Mouse (Mus musculus) cerebellum, postnatal 25 days (tissue): Measurements from ENCODE around the gene Slc2a5.
A peak's percentile ranks its signal among the peaks of the same experiment; 100 is the strongest.

Experiments
- DNase-seq, 2 experiments: peaks; one replicate each; pipeline ENCODE4 v3.0.0; 2021; ENCODE audit warnings: mixed read lengths in 2 of 2

Slc2a5 gene

GRCm38 (mm10) chr4:150146286-150146685, 27.2 kb downstream of the Slc2a5 start:
- DNase-seq, result no peak

GRCm38 (mm10) chr4:150151045-150151444, 32.0 kb downstream of the Slc2a5 start:
- DNase-seq, result no peak

- no peak for DNase-seq
Observed at GRCm38 (mm10) chr4:150152483-150152882, 33.4 kb downstream of the Slc2a5 start.

- DNase-seq, result no peak
Observed at GRCm38 (mm10) chr4:150155301-150155700, 36.2 kb downstream of the Slc2a5 start.

GRCm38 (mm10) chr4:150155731-150156130, 36.6 kb downstream of the Slc2a5 start:
- DNase-seq, result no peak

- DNase-seq, result no peak
Observed at GRCm38 (mm10) chr4:150157348-150157882, 38.3 kb downstream of the Slc2a5 start.

- no peak for DNase-seq
Observed at GRCm38 (mm10) chr4:150159458-150159857, 40.4 kb downstream of the Slc2a5 start.

GRCm38 (mm10) chr4:150162561-150163169, 43.6 kb downstream of the Slc2a5 start:
- no peak for DNase-seq

GRCm38 (mm10) chr4:150164875-150165274, 45.8 kb downstream of the Slc2a5 start:
- DNase-seq, result no peak

GRCm38 (mm10) chr4:150168406-150168805, 49.3 kb downstream of the Slc2a5 start:
- no peak for DNase-seq

GRCm38 (mm10) chr4:150172107-150172506, 53.0 kb downstream of the Slc2a5 start:
- DNase-seq, result no peak

- peak; percentile 54 to 67 for DNase-seq
Observed at GRCm38 (mm10) chr4:150173281-150173680, 54.2 kb downstream of the Slc2a5 start.

- DNase-seq, result no peak
Observed at GRCm38 (mm10) chr4:150174027-150174426, 54.9 kb downstream of the Slc2a5 start.

GRCm38 (mm10) chr4:150176535-150176934, 57.5 kb downstream of the Slc2a5 start:
- DNase-seq, result peak; percentile 59 to 70

GRCm38 (mm10) chr4:150177122-150177521, 58.0 kb downstream of the Slc2a5 start:
- no peak for DNase-seq

- no peak for DNase-seq
Observed at GRCm38 (mm10) chr4:150178131-150178530, 59.0 kb downstream of the Slc2a5 start.

- peak in 1 of 2 experiments; percentile 15 for DNase-seq
Observed at GRCm38 (mm10) chr4:150181304-150181703, 62.2 kb downstream of the Slc2a5 start.

GRCm38 (mm10) chr4:150188236-150188635, 69.2 kb downstream of the Slc2a5 start:
- DNase-seq, result no peak

GRCm38 (mm10) chr4:150192199-150192598, 73.1 kb downstream of the Slc2a5 start:
- no peak for DNase-seq
